Comparison of ENCODE assay signal across 20 mouse cellular contexts in the genomic region with DNA sequence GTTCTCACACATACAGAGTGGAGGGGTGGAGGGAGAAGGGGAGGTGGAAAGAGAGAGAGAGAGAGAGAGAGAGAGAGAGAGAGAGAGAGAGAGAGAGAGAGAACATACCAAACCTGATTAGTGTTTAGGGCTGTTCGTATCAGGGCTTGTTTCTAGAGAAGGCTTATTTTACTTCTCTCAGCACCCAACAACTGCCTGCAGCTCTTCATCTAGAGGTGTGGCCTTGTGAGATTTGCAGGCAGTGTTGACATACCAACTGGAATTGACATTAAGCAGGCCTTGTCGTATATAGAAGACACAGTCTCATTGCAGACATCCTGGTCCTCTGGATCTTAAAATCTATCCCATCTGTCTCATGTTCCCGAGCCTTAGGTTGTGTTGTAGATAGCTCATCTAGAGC.
"Had no signal": no experiment of that assay in that cellular context is flagged by ENCODE, and none has a peak within 500 bp of the region (broad histone marks: within the 10 kb centered on the region; RNA-seq: fewer than 3 reads in every experiment).

No protein-coding gene starts in this region.

- H3K9me3 ChIP-seq: limb, embryonic 12.5 days; limb, embryonic 15.5 days; midbrain, embryonic 12.5 days; midbrain, embryonic 15.5 days; neural tube, embryonic 12.5 days; neural tube, embryonic 15.5 days; stomach, embryonic 15.5 days had no signal

- ATAC-seq: liver, postnatal 0 days; lung, postnatal 0 days; midbrain, embryonic 15.5 days had no signal

- H3K4me2 ChIP-seq: limb, embryonic 12.5 days; limb, embryonic 15.5 days; liver, embryonic 11.5 days; lung, embryonic 14.5 days; midbrain, embryonic 12.5 days; midbrain, embryonic 15.5 days; neural tube, embryonic 12.5 days; neural tube, embryonic 15.5 days; stomach, embryonic 15.5 days had no signal

- H3K9ac ChIP-seq: limb, embryonic 12.5 days; limb, embryonic 15.5 days; liver, embryonic 14.5 days; liver, postnatal 0 days; lung, embryonic 14.5 days; midbrain, embryonic 12.5 days; midbrain, embryonic 15.5 days; neural tube, embryonic 12.5 days; neural tube, embryonic 15.5 days; stomach, embryonic 15.5 days had no signal

- H3K27me3 ChIP-seq: limb, embryonic 12.5 days; limb, embryonic 15.5 days; midbrain, embryonic 12.5 days; midbrain, embryonic 15.5 days; neural tube, embryonic 12.5 days; neural tube, embryonic 15.5 days; stomach, embryonic 15.5 days had no signal

- H3K27ac ChIP-seq: limb, embryonic 12.5 days; limb, embryonic 15.5 days; liver, embryonic 14.5 days; macrophage; midbrain, embryonic 12.5 days; midbrain, embryonic 15.5 days; neural tube, embryonic 12.5 days; neural tube, embryonic 15.5 days; stomach, embryonic 15.5 days had no signal

- H3K4me3 ChIP-seq: limb, embryonic 12.5 days; limb, embryonic 15.5 days; midbrain, embryonic 12.5 days; midbrain, embryonic 15.5 days; neural tube, embryonic 12.5 days; neural tube, embryonic 15.5 days; stomach, embryonic 15.5 days had no signal

- DNase-seq: kidney, postnatal 14 days; kidney, postnatal 4 days; left cerebral cortex, postnatal 4 days; liver, postnatal 0 days; lung, embryonic 14.5 days; right cerebral cortex, adult 18-20 months; right cerebral cortex, postnatal 14 days; right cerebral cortex, postnatal 4 days; thymus, postnatal 25 days had no signal

- H3K4me1 ChIP-seq: limb, embryonic 12.5 days; limb, embryonic 15.5 days; midbrain, embryonic 12.5 days; midbrain, embryonic 15.5 days; neural tube, embryonic 12.5 days; neural tube, embryonic 15.5 days; stomach, embryonic 15.5 days had no signal

- H3K36me3 ChIP-seq: limb, embryonic 12.5 days; limb, embryonic 15.5 days; midbrain, embryonic 12.5 days; midbrain, embryonic 15.5 days; neural tube, embryonic 12.5 days; neural tube, embryonic 15.5 days; stomach, embryonic 15.5 days had no signal
